Mouse (Mus musculus) right cerebral cortex, postnatal 36 days (tissue): ENCODE results near the gene Cep350.
A peak's percentile ranks its signal among the peaks of the same experiment; 100 is the strongest.
"Not testable (repeated sequence)": the region's sequence is repeated elsewhere in the genome, so short reads cannot be mapped to it uniquely, and the experiment has no call there.

Source experiments
- DNase-seq, 2 experiments: peaks; one replicate each; pipeline ENCODE4 v3.0.0; 2022; ENCODE audit warnings: low spot score in 2 of 2, mixed read lengths in 1 of 2

Gene Cep350

DNA sequence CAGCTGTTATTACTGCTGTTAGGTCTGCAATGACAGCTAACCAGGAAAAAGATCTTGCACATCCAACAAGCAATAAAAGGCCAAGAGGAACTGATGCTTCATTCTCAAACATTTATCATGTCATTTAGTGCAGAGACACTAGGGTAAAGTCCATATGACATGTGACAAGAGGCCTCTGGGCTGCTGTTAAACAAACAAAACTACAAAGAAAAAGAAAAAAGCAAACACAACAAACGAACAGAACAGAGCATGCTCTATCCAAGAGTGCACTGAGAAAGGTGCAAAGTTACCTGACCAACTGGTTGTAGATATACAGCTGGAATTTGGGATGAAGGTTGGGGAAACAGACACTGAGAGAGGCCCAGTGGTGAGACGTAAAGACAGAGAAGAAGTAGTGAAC, 86.2 kb downstream of the Cep350 start:
- DNase-seq, result no peak

DNA sequence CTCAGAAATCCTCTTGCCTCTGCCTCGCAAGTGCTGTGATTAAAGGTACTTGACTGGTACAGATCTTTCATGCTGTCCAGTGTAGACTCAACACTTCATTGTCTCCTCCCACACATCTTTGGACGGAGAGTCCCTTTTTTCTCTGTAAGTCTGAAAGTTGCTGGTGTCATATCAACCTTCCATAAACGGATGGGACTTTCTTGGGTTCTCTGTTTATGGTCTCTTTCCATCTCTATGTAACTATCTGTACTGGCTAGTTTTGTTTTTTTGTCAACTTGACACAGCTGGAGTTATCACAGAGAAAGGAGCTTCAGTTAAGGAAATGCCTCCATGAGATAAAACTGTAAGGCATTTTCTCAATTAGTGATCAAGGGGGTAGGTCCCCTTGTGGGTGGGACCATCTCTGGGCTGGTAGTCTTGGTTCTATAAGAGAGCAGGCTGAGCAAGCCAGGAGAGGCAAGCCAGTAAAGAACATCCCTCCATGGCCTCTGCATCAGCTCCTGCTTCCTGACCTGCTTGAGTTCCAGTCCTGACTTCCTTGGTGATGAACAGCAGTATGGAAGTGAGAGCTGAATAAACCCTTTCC, 90.3 kb downstream of the Cep350 start:
- DNase-seq, result not testable (repeated sequence)

DNA sequence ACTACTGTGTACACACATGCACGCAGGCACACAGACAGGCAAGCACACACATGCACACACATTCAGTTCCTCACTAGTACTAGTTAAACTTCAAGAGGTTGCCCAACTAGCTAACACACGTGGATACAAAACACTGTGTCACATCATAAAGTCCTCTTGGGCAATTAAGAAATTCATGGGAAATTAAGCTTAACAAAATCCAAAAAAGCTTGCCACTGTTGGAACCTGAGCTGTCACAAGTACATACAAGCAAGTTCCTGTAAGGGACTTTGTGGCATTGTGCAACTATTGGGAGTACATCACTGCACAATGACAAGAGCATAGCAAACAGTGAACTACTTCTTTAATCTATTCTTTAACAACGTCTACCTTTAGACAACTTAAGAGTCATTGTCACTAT, 93.5 kb downstream of the Cep350 start:
- DNase-seq, result no peak

DNA sequence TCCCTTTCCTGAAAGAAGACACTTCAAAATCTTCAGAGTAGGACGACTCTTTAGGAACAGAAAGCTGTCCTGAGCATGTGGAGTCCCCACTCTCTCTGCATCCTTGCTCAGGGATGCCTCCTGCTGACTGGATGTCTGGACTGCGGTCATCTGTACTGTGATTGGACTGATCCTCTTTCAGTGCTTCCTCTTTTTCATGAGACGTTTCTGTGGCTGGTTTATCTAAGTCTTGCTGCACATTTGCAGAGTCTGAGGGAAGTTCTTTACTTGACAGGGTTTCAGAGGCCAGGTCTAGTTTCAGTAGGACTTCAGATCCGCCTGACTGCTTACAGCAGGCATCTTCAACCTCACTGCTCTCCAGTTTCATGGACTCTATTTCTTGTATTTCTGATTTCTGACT, 110.1 kb downstream of the Cep350 start:
- DNase-seq, result no peak

DNA sequence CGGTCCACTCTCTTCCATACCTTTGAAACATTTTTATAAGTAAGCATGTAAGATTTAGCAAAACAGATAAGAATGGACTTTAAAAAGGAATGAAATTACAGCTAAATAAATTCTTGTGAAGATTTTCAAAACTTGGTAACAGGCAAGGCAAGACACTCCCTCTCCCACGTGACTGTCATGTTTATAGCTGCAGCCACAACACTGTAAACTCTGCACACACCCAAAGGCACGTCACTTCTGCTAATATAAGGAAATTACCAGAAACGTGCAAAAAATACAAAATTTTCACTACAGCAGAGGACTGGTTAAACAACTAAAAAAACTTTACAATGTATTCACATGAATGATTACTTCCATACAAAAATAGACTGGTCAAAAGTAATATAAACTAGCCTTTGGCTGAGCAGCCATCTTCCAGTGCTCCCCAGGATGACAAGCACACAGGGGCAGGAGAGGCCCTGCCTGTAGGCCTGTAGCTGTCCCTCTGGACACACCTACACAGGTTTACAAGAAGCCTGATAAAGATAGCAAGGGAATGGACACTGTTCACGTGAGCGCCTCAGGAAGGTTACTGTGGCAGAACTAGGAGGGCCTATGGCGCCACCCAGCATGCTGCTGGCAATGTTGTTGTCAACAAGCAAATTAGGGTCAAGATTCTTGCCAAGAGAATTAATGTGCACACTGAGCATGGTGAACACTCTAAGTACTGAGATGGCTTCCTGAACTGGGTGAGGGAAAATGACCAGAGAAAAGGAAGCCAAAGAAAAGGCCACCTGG, 117.9 kb downstream of the Cep350 start:
- no peak for DNase-seq

DNA sequence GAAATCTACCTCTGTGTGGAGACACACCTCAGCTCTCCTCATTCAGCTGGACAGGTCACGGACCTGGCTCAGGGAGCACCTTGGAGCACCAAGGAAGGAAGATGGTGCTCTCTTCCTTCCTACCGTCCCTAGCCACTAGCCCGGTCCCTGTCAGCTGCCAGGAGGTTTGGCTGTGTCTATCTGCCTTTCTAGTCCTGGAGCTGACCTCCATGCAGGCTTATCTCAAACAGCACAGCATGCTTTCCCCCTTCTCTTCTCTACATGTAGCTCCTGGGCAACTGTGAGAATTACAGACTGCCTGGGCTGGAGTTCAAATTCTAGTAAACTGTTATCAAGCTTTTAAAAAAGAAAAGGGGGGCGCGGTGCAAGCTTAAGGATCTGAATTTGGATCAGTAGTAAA, 120.0 kb downstream of the Cep350 start:
- no peak for DNase-seq

DNA sequence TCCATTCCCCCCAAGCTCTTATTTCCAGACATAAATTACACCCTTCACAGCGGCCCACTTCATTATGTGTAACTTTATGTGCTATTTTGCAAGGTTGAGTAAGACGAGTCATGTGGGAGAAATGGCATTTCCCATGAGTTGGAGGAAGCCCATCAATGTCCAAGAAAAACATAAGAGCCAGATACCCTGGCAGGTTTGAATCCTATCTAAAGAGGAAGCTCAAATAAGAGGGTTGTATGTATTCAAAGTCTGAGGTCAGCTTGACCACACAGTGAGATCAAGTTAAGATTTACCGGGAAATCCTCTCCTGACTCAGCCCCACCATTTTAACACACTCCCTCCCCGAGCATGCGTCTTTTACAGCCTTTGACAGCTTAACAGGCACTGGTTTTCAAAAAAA, 128.8 kb downstream of the Cep350 start:
- DNase-seq, result no peak

DNA sequence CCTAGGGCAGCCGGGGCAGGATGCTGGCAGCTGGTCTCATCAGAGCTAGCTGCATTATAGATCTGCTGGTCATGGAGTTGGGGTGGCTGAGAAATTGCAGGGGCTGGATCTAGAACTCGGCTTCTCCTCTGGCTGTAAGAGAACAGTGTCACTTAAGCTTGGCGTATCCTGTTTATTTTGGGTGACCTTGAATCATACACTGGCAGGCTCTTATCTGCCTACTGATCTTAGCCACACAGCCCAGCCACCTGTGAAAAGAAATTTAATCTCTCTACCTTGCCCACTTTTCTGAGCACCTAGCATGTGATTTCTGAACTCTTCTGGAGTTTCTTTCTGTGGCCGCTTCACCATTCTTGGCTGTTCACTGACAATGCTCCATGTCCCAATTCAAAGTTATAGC, 129.5 kb downstream of the Cep350 start:
- no peak for DNase-seq

DNA sequence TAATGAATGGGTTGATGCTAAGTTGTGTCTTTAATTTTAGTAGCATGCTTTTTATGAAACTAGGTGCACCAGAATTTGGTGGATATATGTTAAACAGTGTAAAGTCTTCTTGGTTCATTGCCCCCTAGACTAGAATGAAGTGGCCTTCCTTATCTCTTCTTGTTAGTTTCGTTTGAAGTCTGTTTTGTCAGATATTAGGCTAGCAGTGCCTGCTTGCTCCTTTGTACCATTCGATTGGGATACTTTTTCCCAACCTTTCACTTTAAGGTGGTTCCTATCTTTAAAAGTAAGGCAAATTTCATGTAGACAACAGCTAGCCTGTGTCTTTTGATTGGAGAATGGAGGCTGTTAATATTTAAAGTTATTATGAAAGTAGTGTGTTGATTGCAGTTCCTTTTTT, 137.4 kb downstream of the Cep350 start:
- no peak for DNase-seq

DNA sequence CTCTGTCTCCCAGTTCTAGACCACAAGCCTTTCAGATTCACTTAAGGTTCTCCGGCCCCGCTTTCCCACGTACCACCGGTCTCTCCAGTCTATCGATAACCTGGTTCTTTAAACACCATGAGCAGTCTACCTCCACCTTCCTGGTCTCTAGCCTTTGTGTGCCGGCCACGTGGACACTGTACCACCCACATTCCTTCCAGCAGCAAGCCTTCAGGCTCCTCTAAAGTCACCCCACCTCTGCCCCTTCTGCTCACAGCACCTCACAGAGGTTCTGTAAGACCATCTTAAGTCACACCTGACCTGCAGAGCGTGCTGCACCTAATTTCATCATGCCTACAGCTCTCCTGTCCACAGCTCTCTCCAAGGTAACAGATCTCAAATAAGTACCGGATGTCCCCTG, 139.4 kb downstream of the Cep350 start:
- DNase-seq, result no peak

DNA sequence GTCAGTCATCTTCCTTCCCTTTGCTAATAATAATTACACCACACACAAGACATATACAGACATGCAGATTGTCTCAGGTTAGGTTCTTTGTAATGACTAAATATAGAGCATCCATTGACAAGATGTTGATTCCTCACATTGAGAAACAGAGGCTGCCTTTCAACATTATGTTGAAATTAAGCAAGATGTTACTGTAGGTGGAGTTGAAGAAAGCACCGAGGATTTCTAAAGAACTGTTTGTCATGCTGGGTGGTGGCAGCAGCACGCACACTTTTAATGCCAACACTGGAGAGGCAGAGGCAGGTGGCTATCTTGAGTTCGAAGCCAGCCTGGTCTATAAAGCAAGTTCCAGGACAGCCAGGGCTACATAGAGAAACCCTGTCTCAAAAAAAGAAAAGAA, 141.1 kb downstream of the Cep350 start:
- DNase-seq, result no peak

DNA sequence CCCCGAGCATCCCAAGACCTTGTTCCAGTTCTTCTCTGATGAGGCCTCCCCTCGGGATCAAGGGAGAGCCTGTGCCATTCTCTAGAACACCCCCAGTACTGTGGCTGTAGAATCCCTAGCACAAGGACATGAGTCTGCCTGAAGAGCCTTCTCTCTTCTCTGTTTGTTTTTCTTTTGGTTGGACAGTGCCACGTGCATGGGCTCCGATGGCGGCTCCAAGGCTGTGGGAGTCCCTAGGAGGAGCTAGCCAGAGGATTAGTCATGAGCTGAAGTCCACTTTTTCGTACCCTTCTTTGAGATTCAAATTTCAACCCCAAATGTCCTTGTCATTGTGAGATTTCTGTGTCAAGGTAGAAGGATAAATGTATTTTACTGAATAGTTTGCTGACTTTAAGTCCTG, 142.2 kb downstream of the Cep350 start:
- no peak for DNase-seq

DNA sequence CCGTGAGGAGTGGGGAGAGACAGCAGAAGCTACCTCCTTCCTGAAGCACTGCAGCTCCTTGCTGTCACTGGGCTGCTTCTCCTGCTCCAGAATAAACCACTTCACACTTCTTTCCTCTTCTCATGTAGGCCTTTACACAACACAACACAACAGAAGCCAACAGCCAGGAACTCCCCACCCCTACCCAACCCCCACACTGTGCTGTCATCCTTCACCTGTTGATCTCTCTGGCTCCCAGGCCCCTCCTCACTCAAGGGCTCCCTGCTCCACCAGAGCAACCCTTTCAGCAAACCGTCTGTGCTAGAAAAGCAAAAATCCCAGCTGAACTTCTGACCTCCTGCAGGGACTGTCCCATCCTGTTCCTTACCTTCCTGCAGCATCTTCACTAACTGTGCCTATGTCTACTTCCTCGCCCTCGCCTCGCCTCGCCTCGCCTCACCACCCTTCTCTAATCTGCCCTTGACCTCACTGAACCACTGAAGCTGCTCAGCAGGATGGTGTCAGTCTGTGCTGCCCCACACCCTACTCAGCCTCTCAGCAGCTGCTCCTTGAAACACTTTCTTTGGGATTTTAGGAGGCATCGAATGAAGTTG, 145.3 kb downstream of the Cep350 start:
- DNase-seq, result no peak

DNA sequence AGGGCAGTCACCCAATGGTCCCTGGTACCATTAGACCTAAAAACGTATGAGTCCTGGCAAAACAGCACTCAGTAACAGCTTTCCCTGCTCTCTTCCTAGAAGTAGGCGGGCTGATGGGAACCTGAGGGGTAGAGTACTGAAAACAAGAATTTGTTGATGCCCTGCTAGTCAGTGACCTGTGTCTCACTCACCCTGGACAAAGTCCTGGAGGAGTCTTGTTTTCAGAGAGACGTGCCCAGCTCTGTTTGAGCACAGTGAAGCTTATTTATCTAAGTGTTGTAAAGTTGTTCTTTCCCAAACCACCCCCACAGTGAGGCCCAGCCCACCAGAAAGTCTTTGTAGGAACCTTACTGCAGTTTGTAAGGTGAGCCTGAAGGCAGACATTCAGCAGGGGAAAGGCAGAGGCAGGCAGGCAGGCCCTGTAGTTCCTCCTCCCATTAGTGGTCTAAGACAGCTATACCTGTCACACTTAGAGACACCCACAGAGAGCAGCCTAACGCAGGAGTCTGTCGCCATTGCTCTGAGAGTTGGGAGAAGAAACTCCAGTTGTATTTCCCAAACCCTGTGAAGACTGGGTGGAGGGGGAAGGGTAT, 146.2 kb downstream of the Cep350 start:
- DNase-seq, result no peak

DNA sequence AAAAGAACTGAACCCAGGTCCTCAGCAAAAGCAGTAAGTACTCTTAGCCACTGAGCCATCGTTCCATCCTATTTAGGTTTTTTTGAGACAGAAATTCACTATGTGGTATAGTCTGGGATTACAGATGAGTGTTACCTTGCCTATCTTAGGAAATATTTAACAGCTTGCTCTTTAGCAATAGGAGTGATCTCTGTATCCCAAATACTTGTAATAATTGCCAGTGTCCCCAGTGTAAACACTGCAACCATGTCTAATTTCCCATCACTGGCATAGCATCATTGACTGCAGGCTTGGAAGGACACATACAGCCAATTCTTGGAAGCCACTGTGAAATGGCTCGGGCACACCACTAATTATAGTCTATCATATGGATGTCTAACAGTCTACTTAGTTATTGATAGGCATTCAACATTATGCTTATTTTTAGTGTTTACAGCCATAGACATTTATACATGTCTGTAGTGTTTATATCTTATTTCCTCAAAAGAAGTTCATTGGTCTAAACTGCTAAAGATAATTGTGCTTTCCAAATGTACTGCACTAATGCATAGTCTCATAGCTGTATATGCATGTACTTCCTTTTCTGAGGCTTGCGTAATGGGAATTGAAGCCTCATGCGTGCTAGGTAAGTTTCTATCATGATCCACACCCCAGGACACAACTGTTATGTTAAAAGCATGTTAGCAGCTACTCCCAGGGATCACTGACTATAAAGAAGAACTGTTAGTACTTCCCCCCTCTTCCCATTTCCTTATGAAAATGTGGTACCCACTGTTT, 146.9 kb downstream of the Cep350 start:
- DNase-seq, result no peak

DNA sequence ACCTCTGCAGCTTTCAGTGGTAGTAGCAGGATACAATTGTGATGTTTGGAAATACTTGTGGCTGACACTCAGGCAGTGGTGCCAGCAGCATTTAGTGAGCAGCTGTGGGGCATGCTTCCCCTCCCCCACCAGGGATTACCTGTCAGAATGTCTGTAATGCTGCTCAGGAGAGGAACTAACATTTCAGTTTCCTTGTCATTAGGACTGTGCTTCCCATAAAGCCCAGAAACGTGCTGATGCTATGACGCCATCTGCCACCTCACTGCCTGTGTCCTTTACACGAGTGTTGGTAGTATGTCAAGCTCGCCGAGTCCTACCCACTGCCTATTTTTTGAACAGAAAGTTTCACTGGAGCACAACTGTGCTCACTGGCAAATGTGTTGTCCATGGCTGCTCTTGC, 152.4 kb downstream of the Cep350 start:
- DNase-seq, result no peak

DNA sequence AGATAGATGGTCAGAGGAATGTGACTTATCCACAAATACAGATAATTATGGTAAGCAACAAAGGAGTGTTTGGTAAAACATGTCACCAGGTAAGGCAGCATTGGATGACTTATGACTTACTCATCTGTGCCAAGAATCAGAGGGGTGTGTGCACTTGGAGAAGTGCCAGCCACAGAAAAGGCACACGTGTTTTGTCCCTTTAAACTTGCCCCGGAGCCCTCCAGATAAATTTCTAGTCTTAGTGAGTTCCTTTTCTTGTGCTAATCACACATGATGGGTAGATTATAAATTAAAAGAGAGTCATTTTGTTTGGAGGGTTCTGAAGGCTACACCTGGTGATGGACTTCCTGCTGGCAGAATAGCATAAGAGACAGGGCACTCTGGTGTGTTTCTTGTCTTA, 156.9 kb downstream of the Cep350 start:
- no peak for DNase-seq

DNA sequence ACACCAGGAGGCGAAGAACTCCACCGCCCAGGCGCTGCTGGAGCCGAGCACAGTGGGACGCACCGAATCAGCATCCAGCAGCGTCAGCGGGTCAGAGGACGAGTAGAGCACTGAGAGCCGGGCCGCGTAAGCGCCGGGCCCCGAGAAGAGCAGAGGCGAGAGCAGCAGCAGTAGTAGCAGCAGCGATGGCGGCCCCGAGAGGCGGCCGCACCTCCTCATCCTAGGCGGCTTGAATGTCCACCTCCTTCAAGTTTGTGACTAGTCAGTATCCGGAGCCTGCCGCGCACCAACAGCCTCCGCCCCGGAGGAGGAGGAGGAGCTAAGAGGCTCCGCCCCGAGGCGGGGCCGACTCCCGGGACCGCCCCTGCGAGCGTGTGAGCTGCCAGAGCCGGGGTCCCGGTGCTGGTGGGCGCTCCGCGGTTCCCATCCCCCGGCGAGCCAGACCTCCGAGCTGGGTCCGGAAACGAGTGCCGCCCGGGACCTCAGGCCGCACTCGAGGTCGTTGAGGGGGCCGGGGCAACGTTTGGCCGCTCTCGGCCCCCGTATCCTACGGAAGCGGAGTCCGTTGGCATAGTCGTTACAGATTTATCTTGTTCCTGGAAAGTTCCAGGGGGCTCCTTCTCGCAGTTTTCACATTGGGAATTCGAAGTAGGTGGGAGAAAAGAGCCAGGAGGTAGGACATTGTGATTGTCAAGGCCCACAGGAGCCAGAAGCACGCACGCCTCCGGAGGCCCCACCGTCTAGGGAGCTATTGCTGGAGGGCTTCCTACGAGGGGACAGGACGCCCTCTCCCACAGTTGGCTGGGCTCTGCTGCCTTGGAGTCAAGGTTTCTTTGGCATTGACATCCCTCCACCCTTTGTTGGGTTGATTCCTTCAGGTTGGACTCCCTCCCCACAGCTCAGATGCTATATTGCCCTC, 160.2 kb downstream of the Cep350 start, which contains the start of gene Qsox1:
Gene Qsox1, minus strand, starts transcription at position 309 of the 919 bp plus-strand sequence.
- peak; percentile 69 to 75 for DNase-seq

DNA sequence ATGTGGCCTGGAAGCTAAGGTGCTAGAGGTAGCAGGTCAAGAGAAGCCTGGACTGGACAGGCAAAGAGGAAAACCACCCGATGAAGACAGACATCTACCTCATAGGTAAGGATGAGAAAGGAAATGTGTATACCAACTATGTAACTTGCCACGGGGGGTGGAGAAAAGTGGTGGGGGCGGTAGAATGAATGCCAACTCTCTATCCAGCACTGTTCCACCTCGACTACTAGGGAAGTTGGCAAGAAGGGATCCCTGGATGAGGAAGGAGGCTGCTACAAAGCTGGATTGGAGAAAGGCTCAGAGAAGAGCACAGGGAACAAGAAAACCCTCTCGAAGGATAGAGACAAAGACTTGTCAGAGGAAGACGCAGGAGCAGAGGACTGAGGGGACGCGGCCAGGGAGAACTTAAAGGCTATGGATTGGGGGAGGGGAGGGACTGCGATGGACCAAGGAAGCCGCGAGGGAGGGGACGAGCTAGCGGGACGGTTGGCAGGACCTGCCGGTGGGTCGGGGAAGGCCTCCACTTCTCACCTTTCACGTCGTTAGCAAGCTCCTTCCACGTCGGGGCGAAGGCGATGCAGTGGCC, 161.0 kb downstream of the Cep350 start:
- DNase-seq, result no peak

DNA sequence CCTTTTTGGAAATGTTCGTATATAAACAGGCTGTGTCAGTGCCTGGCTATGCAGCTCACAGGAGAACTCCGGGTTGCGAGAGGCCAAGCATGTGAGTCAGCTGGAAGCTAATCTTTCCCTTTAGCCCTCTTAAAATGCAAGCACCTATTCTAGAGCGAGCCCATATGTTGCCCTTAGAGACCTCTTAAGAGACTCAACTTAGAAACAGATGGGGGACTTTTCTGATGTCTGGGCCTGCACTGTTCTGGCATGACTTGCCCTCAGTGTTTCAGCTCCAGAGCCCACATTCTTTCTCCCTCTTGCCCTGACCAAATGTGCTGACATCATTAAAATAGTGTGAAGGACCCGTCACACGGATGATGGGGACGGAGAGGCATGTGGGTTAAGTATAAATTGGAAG, 162.4 kb downstream of the Cep350 start:
- DNase-seq, result no peak
